Mouse (Mus musculus): Measurements from ENCODE around the gene Mblac1. TPM values are rescaled to one million over a fixed set of nuclear protein-coding genes. Genes with fewer than 3 reads are reported as not detected.

The Mblac1 gene
- polyA plus RNA-seq, 1 experiment = not detected

DNA sequence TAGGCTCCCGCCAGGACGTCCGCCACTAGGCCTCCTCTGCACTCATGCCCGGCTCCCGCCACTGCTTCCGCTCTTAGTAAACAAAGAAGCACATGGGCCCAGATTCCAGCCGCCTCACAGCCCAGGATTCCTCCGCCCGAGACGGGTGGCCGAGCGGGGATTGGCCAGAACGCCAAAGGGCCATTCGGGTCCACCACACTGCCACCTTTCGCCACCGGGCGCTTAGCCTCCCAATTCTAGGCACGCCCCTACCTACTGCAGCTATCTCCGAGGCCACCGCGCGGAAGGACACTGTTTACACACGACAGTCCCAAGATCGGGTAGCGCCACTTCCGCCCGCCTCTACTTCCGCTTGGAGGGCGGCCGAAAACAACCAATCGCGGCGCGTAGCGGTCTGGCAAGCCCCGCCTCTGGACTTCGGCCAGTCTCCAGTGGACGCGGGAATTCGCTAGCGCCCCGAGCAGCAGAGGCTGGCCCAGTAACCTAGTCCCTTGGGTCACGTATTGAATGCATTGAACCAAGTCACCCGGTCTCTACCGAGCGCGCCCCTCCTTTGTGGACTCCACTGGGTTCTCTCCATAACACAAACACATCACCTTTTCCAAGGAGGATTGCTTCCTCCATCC lies 23.1 kb upstream of the Mblac1 start:
- H3K4me1 ChIP-seq (ENCODE audit: control insufficient read depth, insufficient read depth, low read length) = 0 out of 2 replicates have a peak, but pooled peaks cover 2% of the 10 kb centered on the region
- peak overlapping the region; percentile 90 for H3K4me3 ChIP-seq (ENCODE audit: insufficient read depth, low read depth, low read length)
- under 1% methylated on average over 47 of the region's 47 CpGs for WGBS
- TF ChIP-seq POLR2A (IDR thresholded peaks at IDR 0.05; ENCODE audit: insufficient read depth, low read depth, low read length) = peak; percentile 30; the same call in 1 of the 2 replicates
- no peak for TF ChIP-seq CTCF (IDR thresholded peaks at IDR 0.05; ENCODE audit: insufficient read depth, low read depth, low read length)
- peak overlapping the region; percentile 93 for H3K27ac ChIP-seq (ENCODE audit: insufficient read depth, low read depth, low read length)

DNA sequence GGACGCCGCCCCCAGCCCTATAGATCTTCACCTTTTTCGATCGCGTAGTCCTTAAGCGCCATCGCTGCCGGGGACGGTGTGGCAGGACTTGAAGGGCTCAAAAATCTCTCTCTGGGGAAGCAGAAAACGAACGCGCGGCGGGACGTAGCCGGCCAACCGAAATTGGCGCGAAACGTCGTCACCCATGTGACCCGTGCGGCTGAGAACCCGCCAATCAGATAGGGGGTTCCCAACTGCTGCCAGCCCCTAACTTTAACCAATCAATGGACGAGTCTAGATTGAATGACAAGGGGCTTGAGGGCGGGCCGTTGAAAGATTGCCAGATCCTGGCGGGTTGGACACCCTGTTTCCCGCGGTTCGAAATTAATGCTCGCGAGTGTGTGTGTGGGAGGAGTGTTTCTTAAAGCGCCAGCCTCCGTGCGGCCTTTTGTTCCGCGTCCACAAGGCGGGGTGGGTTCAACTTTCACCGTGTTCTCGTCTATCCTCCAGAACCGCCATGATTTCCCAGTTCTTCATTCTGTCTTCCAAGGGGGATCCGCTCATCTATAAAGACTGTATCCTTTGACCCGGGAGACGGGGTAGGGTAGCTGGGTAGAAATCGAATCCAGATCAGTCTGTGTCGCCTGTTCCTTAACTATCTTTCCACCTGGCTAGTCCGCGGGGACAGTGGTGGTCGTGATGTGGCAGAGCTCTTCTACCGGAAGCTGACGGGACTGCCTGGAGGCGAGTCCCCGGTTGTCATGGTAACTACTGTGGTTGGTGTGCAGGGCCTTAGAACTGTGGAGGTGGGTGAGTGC lies 22.2 kb upstream of the Mblac1 start, which contains the start of the genes Ap4m1 and Mcm7:
Gene Ap4m1, plus strand, starts transcription at position 308 of the 797 bp plus-strand sequence.
Gene Mcm7, minus strand, starts transcription at position 728 of the 797 bp plus-strand sequence.
- TF ChIP-seq CTCF (IDR thresholded peaks at IDR 0.05; ENCODE audit: insufficient read depth, low read depth, low read length) = no peak
- no peak for TF ChIP-seq POLR2A (IDR thresholded peaks at IDR 0.05; ENCODE audit: insufficient read depth, low read depth, low read length)
- 0 out of 2 replicates have a peak, but pooled peaks cover 2% of the 10 kb centered on the region for H3K4me1 ChIP-seq (ENCODE audit: control insufficient read depth, insufficient read depth, low read length)
- WGBS = under 1% methylated on average over 54 of the region's 54 CpGs
- peak within 1 kb of the TSS; percentile 93 for H3K27ac ChIP-seq (ENCODE audit: insufficient read depth, low read depth, low read length)
- peak within 1 kb of the TSS; percentile 90 for H3K4me3 ChIP-seq (ENCODE audit: insufficient read depth, low read depth, low read length)

GRCm38 (mm10) chr5:138173217-138173616 lies 20.9 kb upstream of the Mblac1 start:
- Histone ChIP-seq H3K4me1 (ENCODE audit: control insufficient read depth, insufficient read depth, low read length) (0 out of 2 replicates have a peak, but pooled peaks cover 2% of the 10 kb centered on the region), H3K4me3 (ENCODE audit: insufficient read depth, low read depth, low read length) (no peak overlapping the region), H3K27ac (ENCODE audit: insufficient read depth, low read depth, low read length) (no peak overlapping the region)
- no peak for TF ChIP-seq CTCF (IDR thresholded peaks at IDR 0.05; ENCODE audit: insufficient read depth, low read depth, low read length)
- 73% methylated on average over 3 of the region's 3 CpGs for WGBS

DNA sequence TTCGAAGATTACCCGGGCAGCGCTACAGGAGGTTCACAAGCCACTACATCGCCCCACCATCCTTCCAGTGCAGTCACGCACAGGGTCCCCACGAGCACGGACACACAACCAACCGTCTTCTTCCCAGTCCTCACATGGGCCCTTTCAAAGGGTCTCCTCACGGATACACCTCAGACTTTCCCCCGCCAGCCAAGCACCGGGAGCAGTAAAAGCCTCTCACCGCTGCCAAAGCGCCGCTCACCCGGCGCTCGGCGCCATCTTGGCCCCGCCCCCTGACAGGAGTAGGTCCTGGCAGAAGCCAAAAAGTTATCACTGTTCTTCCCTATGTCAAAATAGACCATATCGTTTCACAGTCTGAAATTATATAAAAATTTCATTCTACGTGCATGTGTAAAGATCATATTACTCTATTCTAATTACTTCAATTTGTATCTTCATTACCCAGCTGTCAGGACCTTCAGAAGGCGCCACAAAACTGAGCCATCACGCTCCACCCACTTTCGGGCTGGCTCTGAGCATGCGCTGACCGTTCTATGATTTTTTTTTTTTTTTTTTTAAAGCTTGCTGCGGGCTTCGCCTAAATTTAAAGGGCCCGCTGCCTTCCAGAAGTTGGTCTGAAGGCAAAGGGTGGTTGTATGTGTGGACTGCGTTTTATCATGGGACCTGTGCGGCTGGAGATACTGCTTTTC lies 7.0 kb upstream of the Mblac1 start, which contains the start of the genes Taf6 and Cnpy4:
Gene Taf6, minus strand, starts transcription at position 502 of the 689 bp plus-strand sequence.
Gene Cnpy4, plus strand, starts transcription at position 536 of the 689 bp plus-strand sequence.
- WGBS = under 1% methylated on average over 31 of the region's 31 CpGs
- 0 out of 2 replicates have a peak, but pooled peaks cover 2% of the 10 kb centered on the region for H3K4me1 ChIP-seq (ENCODE audit: control insufficient read depth, insufficient read depth, low read length)
- peak within 1 kb of the TSS; percentile 85 for H3K27ac ChIP-seq (ENCODE audit: insufficient read depth, low read depth, low read length)

GRCm38 (mm10) chr5:138187661-138188306 lies 6.3 kb upstream of the Mblac1 start:
- TF ChIP-seq CTCF (IDR thresholded peaks at IDR 0.05; ENCODE audit: insufficient read depth, low read depth, low read length) (no peak), POLR2A (IDR thresholded peaks at IDR 0.05; ENCODE audit: insufficient read depth, low read depth, low read length) (no peak)
- Histone ChIP-seq H3K4me1 (ENCODE audit: control insufficient read depth, insufficient read depth, low read length) (0 out of 2 replicates have a peak, but pooled peaks cover 2% of the 10 kb centered on the region), H3K27ac (ENCODE audit: insufficient read depth, low read depth, low read length) (peak overlapping the region; percentile 85), H3K4me3 (ENCODE audit: insufficient read depth, low read depth, low read length) (peak overlapping the region; percentile 69)
- WGBS = 1% methylated on average over 10 of the region's 10 CpGs

More for the DNA sequence above, 7.0 kb upstream of the Mblac1 start, which contains the start of the genes Taf6 and Cnpy4:
- no peak for TF ChIP-seq CTCF (IDR thresholded peaks at IDR 0.05; ENCODE audit: insufficient read depth, low read depth, low read length)
- peak; percentile 98 for TF ChIP-seq POLR2A (IDR thresholded peaks at IDR 0.05; ENCODE audit: insufficient read depth, low read depth, low read length)
- H3K4me3 ChIP-seq (ENCODE audit: insufficient read depth, low read depth, low read length) = peak within 1 kb of the TSS; percentile 88

GRCm38 (mm10) chr5:138194755-138195345 lies 736 bp downstream of the Mblac1 start:
- Histone ChIP-seq H3K27ac (ENCODE audit: insufficient read depth, low read depth, low read length) (peak overlapping the region; percentile 94), H3K4me1 (ENCODE audit: control insufficient read depth, insufficient read depth, low read length) (peaks cover 3% of the 10 kb centered on the region; the same call in 1 of the 2 replicates), H3K4me3 (ENCODE audit: insufficient read depth, low read depth, low read length) (peak overlapping the region; percentile 79)
- under 1% methylated on average over 29 of the region's 29 CpGs for WGBS
- TF ChIP-seq CTCF (IDR thresholded peaks at IDR 0.05; ENCODE audit: insufficient read depth, low read depth, low read length) = no peak
- no peak for TF ChIP-seq POLR2A (IDR thresholded peaks at IDR 0.05; ENCODE audit: insufficient read depth, low read depth, low read length)

DNA sequence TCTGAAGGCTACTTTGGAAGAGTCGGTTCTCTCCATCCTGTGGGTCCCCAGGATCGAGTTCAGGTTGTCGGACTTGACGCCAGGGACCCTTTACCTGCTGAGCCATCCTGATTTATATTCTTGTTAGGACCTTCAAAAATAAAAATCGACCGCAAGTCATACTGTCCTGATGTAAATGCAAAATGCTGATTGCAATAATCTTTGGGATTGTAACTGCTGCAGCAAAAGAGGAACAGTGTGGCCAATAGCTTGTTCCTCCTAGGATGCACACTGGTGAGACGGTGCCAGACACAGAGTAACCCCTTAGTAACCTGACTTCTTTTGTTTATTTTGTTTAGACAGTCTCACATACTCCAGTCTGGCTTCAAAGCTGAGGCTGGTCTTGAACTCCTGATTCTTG lies 1.3 kb downstream of the Mblac1 start:
- WGBS = 41% methylated on average over 7 of the region's 7 CpGs
- Histone ChIP-seq H3K4me3 (ENCODE audit: insufficient read depth, low read depth, low read length) (peak overlapping the region; percentile 79; the same call in 1 of the 2 replicates), H3K4me1 (ENCODE audit: control insufficient read depth, insufficient read depth, low read length) (peaks cover 3% of the 10 kb centered on the region; the same call in 1 of the 2 replicates), H3K27ac (ENCODE audit: insufficient read depth, low read depth, low read length) (peak overlapping the region; percentile 94; the same call in 1 of the 2 replicates)
- no peak for TF ChIP-seq POLR2A (IDR thresholded peaks at IDR 0.05; ENCODE audit: insufficient read depth, low read depth, low read length)
- TF ChIP-seq CTCF (IDR thresholded peaks at IDR 0.05; ENCODE audit: insufficient read depth, low read depth, low read length) = no peak
